Mouse (Mus musculus): ENCODE data around the gene Dcaf8. TPM values are rescaled to one million over a fixed set of nuclear protein-coding genes. Genes with fewer than 3 reads are reported as not detected.

Gene Dcaf8
- polyA plus RNA-seq, 1 experiment = 99.6 TPM

DNA sequence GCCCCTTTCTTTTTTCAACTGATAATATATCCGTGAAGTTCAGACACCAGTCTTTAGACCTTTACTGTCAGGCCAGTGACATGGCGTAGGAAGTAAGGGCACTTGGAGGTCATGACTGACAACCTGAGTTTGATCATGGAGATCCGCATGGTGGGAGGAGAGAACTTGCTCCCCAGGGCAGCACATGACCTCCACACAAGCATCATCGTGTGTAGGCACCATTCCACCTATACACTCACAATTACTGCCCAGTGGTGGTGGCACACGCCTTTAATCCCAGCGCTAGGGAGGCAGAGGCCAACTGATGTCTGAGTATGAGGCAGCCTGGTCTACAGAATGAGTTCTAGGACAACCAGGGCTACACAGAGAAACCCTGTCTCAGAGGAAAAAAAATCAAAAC, 23.3 kb upstream of the Dcaf8 start:
- Histone ChIP-seq H3K4me1 (ENCODE audit: control insufficient read depth, insufficient read depth, low read length) (peaks cover 8% of the 10 kb centered on the region), H3K27ac (ENCODE audit: insufficient read depth, low read length) (no peak overlapping the region), H3K4me3 (ENCODE audit: insufficient read depth, low read length) (no peak overlapping the region)
- TF ChIP-seq CTCF (IDR thresholded peaks at IDR 0.05; ENCODE audit: extremely low read depth, insufficient read depth, low read length) (no peak), POLR2A (IDR thresholded peaks at IDR 0.05; ENCODE audit: extremely low read depth, insufficient read depth, low read length) (no peak)

DNA sequence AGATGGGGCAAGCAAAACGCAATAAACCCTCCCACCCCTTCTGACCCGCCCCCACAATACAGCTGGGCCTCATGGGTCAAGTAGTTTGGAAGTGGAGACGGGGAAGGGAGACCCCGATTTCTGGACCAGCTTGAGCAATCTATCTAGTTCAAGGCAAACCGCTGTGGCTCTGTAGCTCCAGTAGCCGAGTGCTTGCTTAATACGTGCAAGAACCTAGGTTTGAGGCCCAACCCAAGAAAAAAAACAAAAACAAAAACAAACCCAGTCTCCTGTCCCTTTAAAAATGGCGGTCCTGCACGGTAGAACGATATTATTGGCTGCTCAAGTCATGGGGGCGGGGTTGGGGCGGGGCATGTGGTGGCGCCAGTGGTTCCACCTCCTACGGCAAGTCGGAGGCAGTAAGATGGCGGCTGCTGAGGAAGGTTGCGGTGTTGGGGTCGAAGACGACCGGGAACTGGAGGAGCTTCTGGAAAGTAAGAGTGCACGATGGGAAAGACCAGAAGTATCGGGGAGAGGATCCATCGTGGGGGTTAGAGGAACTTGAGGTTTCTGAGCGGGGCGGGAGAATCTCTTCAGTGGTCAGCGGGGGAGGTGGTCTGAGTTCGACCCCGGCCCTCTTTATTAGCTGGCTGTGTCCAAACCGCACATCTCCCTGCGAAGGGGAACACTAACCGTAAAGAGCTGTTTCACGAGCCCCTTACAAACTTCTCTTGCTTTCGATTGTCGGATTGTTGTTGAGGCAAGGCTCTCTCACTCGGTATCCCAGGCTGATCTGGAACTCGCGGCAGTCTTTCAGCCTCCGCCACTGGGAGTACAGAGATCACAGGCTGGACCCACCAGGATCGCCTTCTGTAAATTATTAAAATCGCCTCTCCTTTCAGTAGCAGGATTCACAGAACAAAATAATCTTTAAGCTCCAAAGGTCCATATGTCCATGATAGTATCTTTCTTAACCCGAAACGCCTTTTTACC, 21.2 kb upstream of the Dcaf8 start, which contains the start of gene Pex19:
Pex19 (plus strand) TSS at position 380 of the 972 bp plus-strand sequence.
- Histone ChIP-seq H3K4me1 (ENCODE audit: control insufficient read depth, insufficient read depth, low read length) (peaks cover 8% of the 10 kb centered on the region), H3K4me3 (ENCODE audit: insufficient read depth, low read length) (peak within 1 kb of the TSS; percentile 94), H3K27ac (ENCODE audit: insufficient read depth, low read length) (no peak within 1 kb of the TSS)
- peak; percentile 73 for TF ChIP-seq POLR2A (IDR thresholded peaks at IDR 0.05; ENCODE audit: extremely low read depth, insufficient read depth, low read length)
- TF ChIP-seq CTCF (IDR thresholded peaks at IDR 0.05; ENCODE audit: extremely low read depth, insufficient read depth, low read length) = no peak

DNA sequence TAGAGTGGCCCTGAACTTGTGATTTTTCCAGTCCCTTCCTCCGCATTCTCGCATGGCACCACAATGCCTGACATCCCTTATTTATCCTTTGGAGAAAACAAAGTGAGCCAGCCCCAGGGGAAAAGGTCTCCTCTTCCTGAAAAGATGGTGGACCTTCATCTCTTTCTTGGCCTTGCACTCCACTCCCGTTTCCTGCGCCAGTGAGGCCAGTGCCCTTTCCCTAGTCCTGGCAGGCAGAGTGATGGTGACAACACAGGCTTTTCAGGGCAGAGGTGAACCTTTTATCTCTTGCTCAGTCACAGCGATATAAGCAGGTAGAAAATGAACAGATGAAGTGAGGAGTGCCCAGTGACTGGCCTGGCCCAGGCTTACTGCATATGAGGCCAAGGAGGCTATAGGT, 20.4 kb upstream of the Dcaf8 start:
- peak overlapping the region; percentile 94 for H3K4me3 ChIP-seq (ENCODE audit: insufficient read depth, low read length)
- TF ChIP-seq CTCF (IDR thresholded peaks at IDR 0.05; ENCODE audit: extremely low read depth, insufficient read depth, low read length) = no peak
- no peak for TF ChIP-seq POLR2A (IDR thresholded peaks at IDR 0.05; ENCODE audit: extremely low read depth, insufficient read depth, low read length)
- no peak overlapping the region for H3K27ac ChIP-seq (ENCODE audit: insufficient read depth, low read length)
- H3K4me1 ChIP-seq (ENCODE audit: control insufficient read depth, insufficient read depth, low read length) = peaks cover 8% of the 10 kb centered on the region

DNA sequence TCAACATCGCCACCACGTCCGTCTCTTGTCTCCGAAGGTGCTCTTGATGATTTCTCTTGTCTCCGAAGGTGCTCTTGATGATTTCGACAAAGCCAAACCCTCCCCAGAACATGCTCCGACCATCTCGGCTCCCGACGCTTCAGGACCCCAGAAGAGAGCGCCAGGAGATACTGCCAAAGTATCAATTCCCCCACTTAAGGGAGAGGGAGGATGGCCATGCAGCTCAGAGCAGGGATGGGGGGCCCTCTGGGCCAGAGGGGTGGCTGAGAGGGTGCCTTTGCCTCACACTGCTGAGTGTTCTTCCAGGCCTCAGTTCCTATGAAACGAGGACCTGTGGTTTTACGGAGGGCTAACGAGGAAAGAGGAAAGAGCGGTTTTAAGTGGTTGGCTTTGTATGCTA, 19.3 kb upstream of the Dcaf8 start:
- H3K27ac ChIP-seq (ENCODE audit: insufficient read depth, low read length) = no peak overlapping the region

DNA sequence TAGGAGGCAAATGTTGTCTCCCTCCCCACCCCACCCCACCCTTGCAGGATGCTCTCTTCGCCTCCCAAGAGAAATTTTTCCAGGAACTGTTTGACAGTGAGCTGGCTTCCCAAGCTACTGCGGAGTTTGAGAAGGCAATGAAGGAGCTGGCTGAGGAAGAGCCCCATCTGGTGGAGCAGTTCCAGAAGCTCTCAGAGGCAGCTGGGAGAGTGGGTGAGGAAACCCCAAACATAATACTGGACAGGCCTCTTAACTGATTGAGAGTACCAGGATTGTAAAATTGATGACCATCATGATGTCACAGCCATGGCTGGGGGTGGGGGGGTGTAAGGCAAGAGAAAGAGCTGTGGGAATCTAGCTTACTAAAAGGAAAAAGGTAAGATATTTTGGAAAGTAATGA, 18.8 kb upstream of the Dcaf8 start:
- H3K27ac ChIP-seq (ENCODE audit: insufficient read depth, low read length) = no peak overlapping the region
- TF ChIP-seq CTCF (IDR thresholded peaks at IDR 0.05; ENCODE audit: extremely low read depth, insufficient read depth, low read length) = peak; percentile 42
- TF ChIP-seq POLR2A (IDR thresholded peaks at IDR 0.05; ENCODE audit: extremely low read depth, insufficient read depth, low read length) = no peak
- H3K4me3 ChIP-seq (ENCODE audit: insufficient read depth, low read length) = no peak overlapping the region
- H3K4me1 ChIP-seq (ENCODE audit: control insufficient read depth, insufficient read depth, low read length) = peaks cover 8% of the 10 kb centered on the region

More for the DNA sequence above, 19.3 kb upstream of the Dcaf8 start:
- Histone ChIP-seq H3K4me3 (ENCODE audit: insufficient read depth, low read length) (no peak overlapping the region), H3K4me1 (ENCODE audit: control insufficient read depth, insufficient read depth, low read length) (peaks cover 8% of the 10 kb centered on the region)
- TF ChIP-seq CTCF (IDR thresholded peaks at IDR 0.05; ENCODE audit: extremely low read depth, insufficient read depth, low read length) = no peak
- TF ChIP-seq POLR2A (IDR thresholded peaks at IDR 0.05; ENCODE audit: extremely low read depth, insufficient read depth, low read length) = no peak

DNA sequence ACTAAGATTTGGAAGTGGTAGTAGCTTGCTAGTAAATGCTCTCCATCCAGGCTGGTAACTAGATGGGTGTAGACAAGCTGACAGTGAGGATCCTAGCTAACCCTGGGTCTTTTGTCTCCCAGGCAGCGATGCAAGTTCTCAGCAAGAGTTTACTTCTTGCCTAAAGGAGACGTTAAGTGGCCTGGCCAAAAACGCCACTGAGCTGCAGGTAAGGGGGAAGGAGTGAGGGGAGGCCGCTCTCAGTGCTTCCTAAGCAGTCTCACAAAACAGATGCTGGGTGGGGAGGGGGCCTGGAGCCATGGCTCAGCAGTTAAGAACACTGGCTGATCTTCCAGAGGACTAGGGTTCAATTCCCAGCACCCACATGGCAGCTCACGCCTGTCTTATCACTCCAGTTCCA, 18.1 kb upstream of the Dcaf8 start:
- no peak overlapping the region for H3K27ac ChIP-seq (ENCODE audit: insufficient read depth, low read length)
- peaks cover 8% of the 10 kb centered on the region for H3K4me1 ChIP-seq (ENCODE audit: control insufficient read depth, insufficient read depth, low read length)
- TF ChIP-seq CTCF (IDR thresholded peaks at IDR 0.05; ENCODE audit: extremely low read depth, insufficient read depth, low read length) (no peak), POLR2A (IDR thresholded peaks at IDR 0.05; ENCODE audit: extremely low read depth, insufficient read depth, low read length) (no peak)
- H3K4me3 ChIP-seq (ENCODE audit: insufficient read depth, low read length) = no peak overlapping the region

DNA sequence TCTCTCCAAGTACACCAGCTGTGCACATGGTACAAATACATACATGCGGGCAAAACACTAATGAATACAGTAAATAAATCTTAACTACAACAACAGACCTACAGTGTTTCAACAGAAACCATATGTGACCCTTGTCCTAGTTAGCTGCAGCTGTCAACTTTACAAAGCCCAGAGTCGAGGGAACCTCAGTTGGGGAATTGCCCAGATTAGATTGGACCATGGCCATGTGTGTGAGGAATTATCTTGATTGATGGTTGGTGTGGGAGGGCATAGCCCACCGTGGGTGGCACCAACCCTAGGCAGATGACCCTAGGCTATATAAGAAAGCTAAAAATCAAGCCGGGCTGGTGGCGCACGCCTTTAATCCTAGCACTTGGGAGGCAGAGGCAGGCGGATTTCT, 15.6 kb upstream of the Dcaf8 start:
- TF ChIP-seq POLR2A (IDR thresholded peaks at IDR 0.05; ENCODE audit: extremely low read depth, insufficient read depth, low read length) = no peak
- TF ChIP-seq CTCF (IDR thresholded peaks at IDR 0.05; ENCODE audit: extremely low read depth, insufficient read depth, low read length) = no peak
- peaks cover 6% of the 10 kb centered on the region for H3K4me1 ChIP-seq (ENCODE audit: control insufficient read depth, insufficient read depth, low read length)
- no peak overlapping the region for H3K27ac ChIP-seq (ENCODE audit: insufficient read depth, low read length)
- H3K4me3 ChIP-seq (ENCODE audit: insufficient read depth, low read length) = no peak overlapping the region

DNA sequence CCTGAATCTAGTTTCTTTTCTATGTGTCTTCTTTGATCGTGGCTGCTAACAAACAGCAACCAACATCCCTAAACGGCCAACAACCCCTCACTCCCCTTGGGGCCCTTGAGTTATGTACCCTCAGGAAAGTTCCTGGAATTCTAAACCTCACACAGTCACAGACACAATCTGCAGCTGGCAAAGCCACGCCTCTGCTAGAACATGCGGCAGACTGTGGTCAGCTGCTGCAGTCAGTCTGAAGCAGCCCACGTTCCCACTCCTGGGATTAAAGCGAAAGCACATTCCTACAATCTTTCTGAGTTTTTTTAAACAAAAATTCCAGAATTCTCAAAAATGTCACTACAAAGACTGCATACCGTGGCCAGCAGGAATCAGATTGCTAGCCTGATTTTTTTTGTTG, 14.3 kb upstream of the Dcaf8 start:
- Histone ChIP-seq H3K4me3 (ENCODE audit: insufficient read depth, low read length) (no peak overlapping the region), H3K4me1 (ENCODE audit: control insufficient read depth, insufficient read depth, low read length) (peaks cover 1% of the 10 kb centered on the region; the same call in 1 of the 2 replicates), H3K27ac (ENCODE audit: insufficient read depth, low read length) (no peak overlapping the region)
- TF ChIP-seq CTCF (IDR thresholded peaks at IDR 0.05; ENCODE audit: extremely low read depth, insufficient read depth, low read length) = no peak
- no peak for TF ChIP-seq POLR2A (IDR thresholded peaks at IDR 0.05; ENCODE audit: extremely low read depth, insufficient read depth, low read length)

DNA sequence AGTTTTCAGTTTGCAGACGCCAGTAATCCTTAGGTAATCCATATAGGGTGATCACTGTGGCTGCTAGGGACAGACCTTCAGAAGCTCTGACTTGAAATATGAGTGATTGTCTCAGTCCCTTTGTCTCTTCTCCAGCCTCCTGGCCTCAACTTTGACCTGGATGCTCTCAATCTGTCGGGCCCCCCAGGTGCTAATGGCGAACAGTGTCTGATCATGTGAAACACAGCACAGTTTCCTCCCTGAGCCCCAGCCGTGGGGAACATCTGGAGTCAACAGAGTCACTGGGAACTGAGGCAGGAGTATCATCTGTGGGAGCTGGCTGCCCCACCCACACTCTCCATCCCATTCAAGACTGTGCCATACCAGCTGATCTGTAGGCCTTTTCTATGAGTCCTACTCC, 13.8 kb upstream of the Dcaf8 start:
- TF ChIP-seq POLR2A (IDR thresholded peaks at IDR 0.05; ENCODE audit: extremely low read depth, insufficient read depth, low read length) (no peak), CTCF (IDR thresholded peaks at IDR 0.05; ENCODE audit: extremely low read depth, insufficient read depth, low read length) (no peak)
- H3K4me3 ChIP-seq (ENCODE audit: insufficient read depth, low read length) = no peak overlapping the region
- no peaks in the 10 kb centered on the region for H3K4me1 ChIP-seq (ENCODE audit: control insufficient read depth, insufficient read depth, low read length)
- no peak overlapping the region for H3K27ac ChIP-seq (ENCODE audit: insufficient read depth, low read length)

DNA sequence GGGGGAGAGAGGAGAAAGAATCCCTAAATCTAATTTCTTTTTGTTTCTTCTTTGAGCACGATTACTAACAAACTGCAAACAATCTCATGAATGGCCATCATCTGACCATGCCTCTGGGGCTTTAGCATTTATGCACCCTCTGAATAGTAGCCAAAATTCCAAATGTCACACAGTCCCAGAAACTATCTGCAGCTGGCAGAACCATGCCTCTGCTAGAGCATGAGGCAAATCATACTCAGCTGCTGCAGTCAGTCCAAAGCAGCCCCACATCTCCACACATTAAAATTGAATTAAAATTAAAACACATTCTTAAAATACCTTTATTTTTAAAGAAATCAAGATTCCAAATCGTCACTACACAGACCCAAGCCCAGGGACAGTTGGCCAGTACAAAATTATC, 7.7 kb upstream of the Dcaf8 start:
- Histone ChIP-seq H3K27ac (ENCODE audit: insufficient read depth, low read length) (no peak overlapping the region), H3K4me3 (ENCODE audit: insufficient read depth, low read length) (no peak overlapping the region), H3K4me1 (ENCODE audit: control insufficient read depth, insufficient read depth, low read length) (no peaks in the 10 kb centered on the region)
- TF ChIP-seq CTCF (IDR thresholded peaks at IDR 0.05; ENCODE audit: extremely low read depth, insufficient read depth, low read length) (no peak), POLR2A (IDR thresholded peaks at IDR 0.05; ENCODE audit: extremely low read depth, insufficient read depth, low read length) (no peak)
